Mouse (Mus musculus) heart, adult 2 months (tissue): ENCODE results near the gene Slc38a8.

Experiments
- CTCF ChIP-seq: fragments of 200-600 bp; IDR thresholded peaks from 2 replicates; pipeline ENCODE4 v1.8.1; 2022; ENCODE audit warnings: antibody characterized with exemption, mild to moderate bottlenecking, moderate library complexity
- EP300 ChIP-seq: fragments of 200-500 bp; IDR thresholded peaks from 2 replicates; pipeline ENCODE4 v1.6.1; 2011; ENCODE audit warnings: low read depth, low read length, control low read depth; ENCODE audit not compliant: insufficient read depth
- POLR2A ChIP-seq: fragments of 200-500 bp; IDR thresholded peaks from 2 replicates; pipeline ENCODE4 v1.6.1; 2011; ENCODE audit warnings: mild to moderate bottlenecking, low read depth, low read length, control low read depth; ENCODE audit not compliant: insufficient read depth

GRCm38 (mm10) chr8:119435527-119435926 is 66.0 kb downstream of the Slc38a8 start:
- TF ChIP-seq POLR2A = no peak
- no peak for TF ChIP-seq CTCF
- TF ChIP-seq EP300 = no peak
